Mouse (Mus musculus) midbrain, embryonic 11.5 days (tissue): ENCODE measurements around the gene Zbtb21. TPM values are rescaled to one million over a fixed set of nuclear protein-coding genes. Genes with fewer than 3 reads are reported as not detected.

ENCODE experiments used
- ATAC-seq: fragments of 200-750 bp; cut with Nextera tagmentation; 2 replicates; pipeline ENCODE4 v1.8.0; 2017; ENCODE audit warnings: moderate TSS enrichment, moderate library complexity; ENCODE audit not compliant: low FRiP score
- DNase-seq: peaks from one replicate; pipeline ENCODE4 v3.0.0; 2015; ENCODE audit warnings: low spot score; ENCODE audit errors: missing footprints
- H3K27ac ChIP-seq: fragments of 300-500 bp; sonication (generic); 2 replicates; pipeline ENCODE4 v1.5.1; 2014; ENCODE audit warnings: low read depth, low read length
- H3K27me3 ChIP-seq: fragments of 300-500 bp; sonication (generic); 2 replicates; pipeline ENCODE4 v1.6.1; 2014; ENCODE audit warnings: mild to moderate bottlenecking, low read length, moderate library complexity, mixed read lengths; ENCODE audit not compliant: control insufficient read depth, insufficient read depth
- H3K36me3 ChIP-seq: fragments of 300-500 bp; sonication (generic); 2 replicates; pipeline ENCODE4 v1.6.1; 2014; ENCODE audit warnings: mild to moderate bottlenecking, low read length, moderate library complexity, mixed read lengths; ENCODE audit not compliant: control insufficient read depth, insufficient read depth
- H3K4me1 ChIP-seq: fragments of 300-500 bp; sonication (generic); 2 replicates; pipeline ENCODE4 v1.6.1; 2014; ENCODE audit warnings: low read length; ENCODE audit not compliant: control insufficient read depth, insufficient read depth
- H3K4me2 ChIP-seq: fragments of 300-500 bp; sonication (generic); 2 replicates; pipeline ENCODE4 v1.6.1; 2014; ENCODE audit warnings: mild to moderate bottlenecking, moderate library complexity
- H3K4me3 ChIP-seq: fragments of 300-500 bp; sonication (generic); 2 replicates; pipeline ENCODE4 v1.5.1; 2014; ENCODE audit warnings: low read depth, low read length
- H3K9ac ChIP-seq: fragments of 300-500 bp; sonication (generic); 2 replicates; pipeline ENCODE4 v1.6.1; 2014; ENCODE audit warnings: low read length
- H3K9me3 ChIP-seq: fragments of 300-500 bp; sonication (generic); 2 replicates; pipeline ENCODE4 v1.6.1; 2016; ENCODE audit warnings: low read length; ENCODE audit not compliant: control insufficient read depth
- WGBS: fragments of 180-500 bp; shearing (Covaris S2); extraction: QIAGEN DNeasy Blood & Tissue Kit; methylation state at CpG from one replicate; pipeline ENCODE4 v1.1.7; 2014; 5-methylcytosine and 5-hydroxymethylcytosine counted together
- polyA plus RNA-seq: library from polyadenylated mRNA; unstranded; fragments of >200 nt; fragmentation: Nextera tagmentation; extraction: Ambion mirVana; gene quantifications from 2 replicates; pipeline ENCODE4 v1.2.1, GENCODE M21; 2014

Gene Zbtb21
- polyA plus RNA-seq, 1 experiment from 2014 or later: 13.2 TPM

DNA sequence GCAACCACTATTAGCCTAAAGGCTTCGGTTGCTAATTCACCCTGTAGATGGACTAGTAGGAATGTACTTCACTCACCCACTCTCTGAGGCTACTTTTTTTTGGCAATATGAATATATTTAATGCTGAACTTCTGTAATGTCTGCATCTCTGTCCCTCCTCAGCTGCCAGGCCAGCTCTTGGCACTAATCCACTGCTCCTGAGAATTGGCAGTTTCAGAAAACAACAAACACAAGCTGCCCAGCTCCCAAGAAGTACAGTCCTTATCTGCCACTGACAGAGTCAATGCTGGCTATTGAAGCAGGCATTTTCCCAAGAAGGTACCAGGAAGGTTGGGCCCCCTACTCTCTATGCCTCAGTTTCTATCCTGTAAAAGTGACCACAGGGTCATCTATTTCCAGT is 53.1 kb downstream of the Zbtb21 start:
- DNase-seq (no peak), ATAC-seq (no peak)
- Histone ChIP-seq H3K4me2 (no peak overlapping the region), H3K9me3 (no peaks in the 10 kb centered on the region), H3K4me1 (no peaks in the 10 kb centered on the region), H3K27me3 (no peaks in the 10 kb centered on the region), H3K9ac (no peak overlapping the region), H3K4me3 (no peak overlapping the region), H3K27ac (no peak overlapping the region), H3K36me3 (no peaks in the 10 kb centered on the region)
- 96% methylated on average over 1 of the region's 1 CpGs for WGBS

DNA sequence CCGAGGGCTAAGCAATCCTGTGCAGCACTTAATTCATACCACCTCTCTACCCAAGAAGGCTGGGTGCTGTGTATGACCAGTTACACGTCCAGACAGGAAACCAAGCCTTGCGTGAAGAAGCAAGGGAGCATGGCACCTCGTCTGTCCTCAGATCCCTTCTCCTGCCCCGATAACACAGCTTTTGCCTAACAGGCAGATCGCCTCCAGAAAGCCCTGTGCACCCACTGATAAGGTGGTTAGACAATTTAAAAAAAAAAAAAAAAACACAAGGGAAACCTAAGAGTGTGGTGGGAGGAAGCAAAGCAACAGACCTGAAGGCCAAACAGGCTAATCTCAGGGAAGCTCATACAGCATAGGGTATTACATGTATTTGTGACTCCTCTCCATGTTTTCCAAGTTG is 54.9 kb downstream of the Zbtb21 start:
- no peak for ATAC-seq
- no peak overlapping the region for H3K4me3 ChIP-seq
- H3K27me3 ChIP-seq: no peaks in the 10 kb centered on the region
- H3K4me2 ChIP-seq: no peak overlapping the region
- no peak for DNase-seq
- no peak overlapping the region for H3K27ac ChIP-seq
- H3K4me1 ChIP-seq: no peaks in the 10 kb centered on the region
- 89% methylated on average over 6 of the region's 6 CpGs for WGBS
- H3K36me3 ChIP-seq: no peaks in the 10 kb centered on the region
- no peak overlapping the region for H3K9ac ChIP-seq
- H3K9me3 ChIP-seq: no peaks in the 10 kb centered on the region

DNA sequence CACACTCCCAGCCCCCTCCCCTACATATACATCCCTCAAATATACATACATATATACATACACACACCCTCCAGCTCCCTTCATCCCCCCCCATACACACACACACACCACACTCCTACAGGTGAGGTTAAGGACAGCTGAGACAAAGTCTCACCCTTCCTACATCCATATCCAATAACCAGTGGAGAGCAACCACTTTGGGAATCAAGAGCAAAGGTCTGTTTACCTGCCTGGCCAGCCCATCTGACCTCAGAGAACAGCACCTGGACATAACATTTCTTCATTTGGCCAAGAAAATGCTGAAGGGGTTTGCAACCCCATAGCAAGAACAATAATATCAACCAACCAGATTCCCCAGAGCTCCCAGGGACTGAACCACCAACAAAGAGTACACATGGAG is 56.1 kb downstream of the Zbtb21 start:
- no peaks in the 10 kb centered on the region for H3K36me3 ChIP-seq
- H3K4me1 ChIP-seq: no peaks in the 10 kb centered on the region
- H3K4me2 ChIP-seq: no peak overlapping the region
- DNase-seq (no peak), ATAC-seq (no peak)
- H3K9me3 ChIP-seq: no peaks in the 10 kb centered on the region
- no peak overlapping the region for H3K27ac ChIP-seq
- no peak overlapping the region for H3K9ac ChIP-seq
- H3K27me3 ChIP-seq: no peaks in the 10 kb centered on the region
- H3K4me3 ChIP-seq: no peak overlapping the region

DNA sequence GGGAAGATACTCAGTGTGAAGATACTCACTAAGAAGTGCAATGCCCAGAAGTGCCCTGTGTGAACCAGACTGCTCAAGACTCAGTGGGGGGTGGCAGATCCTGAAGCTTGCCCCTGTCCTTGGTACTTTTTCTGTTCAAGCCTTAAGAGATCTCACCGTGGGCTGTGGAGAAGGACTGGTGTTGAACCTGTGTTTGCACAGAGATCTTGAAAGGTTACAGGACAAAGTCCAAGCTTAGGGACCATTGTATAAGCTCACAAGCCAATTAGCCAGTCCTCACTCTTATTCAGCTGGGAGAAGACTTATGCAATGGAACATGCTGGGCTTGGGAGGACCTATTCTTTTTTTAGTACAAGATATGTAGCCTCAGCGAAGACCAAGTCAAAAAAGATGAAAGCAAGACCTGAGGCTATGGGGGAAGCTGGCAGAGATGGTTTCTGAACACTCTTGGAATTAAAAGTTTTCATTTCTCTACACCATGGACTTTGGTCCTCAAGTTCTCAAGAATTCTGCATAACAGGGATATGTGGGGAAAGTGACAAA is 56.9 kb downstream of the Zbtb21 start:
- no peak overlapping the region for H3K27ac ChIP-seq
- ATAC-seq (no peak), DNase-seq (no peak)
- H3K9ac ChIP-seq: no peak overlapping the region
- H3K4me2 ChIP-seq: no peak overlapping the region
- H3K27me3 ChIP-seq: no peaks in the 10 kb centered on the region
- H3K4me1 ChIP-seq: no peaks in the 10 kb centered on the region
- no peaks in the 10 kb centered on the region for H3K36me3 ChIP-seq
- no peaks in the 10 kb centered on the region for H3K9me3 ChIP-seq
- 76% methylated on average over 2 of the region's 2 CpGs for WGBS
- H3K4me3 ChIP-seq: no peak overlapping the region

DNA sequence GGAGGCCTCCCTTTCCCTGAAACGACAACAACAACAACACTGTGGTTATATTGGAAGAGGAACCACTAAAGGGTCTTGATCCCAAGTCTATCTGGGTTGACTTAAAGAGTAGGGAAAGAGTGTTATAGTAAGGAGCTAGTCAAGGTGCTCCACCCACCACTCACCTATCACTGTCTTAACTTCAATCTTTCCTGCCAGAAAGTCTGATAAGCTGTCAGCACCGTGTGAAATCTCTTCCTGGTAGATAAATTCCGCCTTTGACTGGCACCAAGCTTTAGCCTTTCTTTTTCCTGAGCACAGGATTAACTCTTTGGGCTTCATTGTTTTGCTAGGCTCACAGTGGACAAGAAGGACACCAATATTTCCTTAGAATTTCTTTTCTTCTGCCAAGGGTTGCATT is 58.4 kb downstream of the Zbtb21 start:
- H3K36me3 ChIP-seq: no peaks in the 10 kb centered on the region
- ATAC-seq (no peak), DNase-seq (no peak)
- no peak overlapping the region for H3K9ac ChIP-seq
- H3K9me3 ChIP-seq: no peaks in the 10 kb centered on the region
- H3K27ac ChIP-seq: no peak overlapping the region
- no peak overlapping the region for H3K4me3 ChIP-seq
- 83% methylated on average over 3 of the region's 3 CpGs for WGBS
- no peak overlapping the region for H3K4me2 ChIP-seq
- no peaks in the 10 kb centered on the region for H3K4me1 ChIP-seq
- no peaks in the 10 kb centered on the region for H3K27me3 ChIP-seq

DNA sequence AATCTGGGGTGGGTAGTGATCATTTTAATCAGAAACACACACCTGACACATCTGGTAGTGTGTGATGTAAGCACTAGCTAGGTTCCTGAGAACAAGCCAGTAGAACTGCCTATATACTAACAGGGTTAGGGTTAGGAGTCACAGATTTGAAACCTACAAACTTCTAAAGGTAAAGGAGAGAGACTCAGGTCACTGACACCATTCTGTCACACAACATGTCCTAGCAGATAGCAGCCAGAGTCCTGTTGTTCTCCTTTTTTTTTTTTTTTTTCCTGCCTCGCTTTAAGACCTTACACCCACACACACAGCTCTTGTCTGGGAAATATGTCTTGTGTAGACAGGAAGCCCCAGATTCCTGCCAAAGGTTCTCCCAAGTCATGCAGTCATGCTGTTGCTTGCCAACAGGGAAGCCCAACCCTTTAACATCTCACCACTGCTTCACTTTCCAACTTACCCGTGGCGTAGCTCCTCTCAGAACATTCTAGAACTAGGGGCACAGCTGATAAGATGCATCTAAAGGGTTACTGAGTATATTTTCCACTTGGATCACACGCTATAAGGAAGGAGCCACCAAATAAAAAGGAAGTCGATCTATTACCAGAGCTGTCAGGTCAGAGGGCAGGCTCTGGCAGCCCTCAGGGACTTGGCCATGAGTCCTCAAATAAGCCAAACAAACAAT is 64.9 kb downstream of the Zbtb21 start:
- Histone ChIP-seq H3K36me3 (no peaks in the 10 kb centered on the region), H3K27me3 (no peaks in the 10 kb centered on the region), H3K4me3 (no peak overlapping the region), H3K9ac (no peak overlapping the region), H3K9me3 (no peaks in the 10 kb centered on the region), H3K4me1 (no peaks in the 10 kb centered on the region), H3K27ac (no peak overlapping the region), H3K4me2 (no peak overlapping the region)
- 86% methylated on average over 5 of the region's 5 CpGs for WGBS
- ATAC-seq: no peak
- DNase-seq: no peak

Other genes with a start within 250 kb of the Zbtb21 start
- gene Ripk4, start 198.8 kb downstream of the Zbtb21 start, polyA plus RNA-seq: 0.57 and 0.94 TPM in 2 replicates
- gene Prdm15, start 110.8 kb downstream of the Zbtb21 start, polyA plus RNA-seq: 12.0 and 12.2 TPM in 2 replicates
- 17.7 and 19.4 TPM in 2 replicates for gene C2cd2, start within 50 bp of the Zbtb21 start, polyA plus RNA-seq
- 19.3 and 21.5 TPM in 2 replicates for gene B230307C23Rik, start 34.7 kb upstream of the Zbtb21 start, polyA plus RNA-seq
- 23.7 and 26.9 TPM in 2 replicates for gene A630089N07Rik, start 119.8 kb upstream of the Zbtb21 start, polyA plus RNA-seq